In the genomic region with DNA sequence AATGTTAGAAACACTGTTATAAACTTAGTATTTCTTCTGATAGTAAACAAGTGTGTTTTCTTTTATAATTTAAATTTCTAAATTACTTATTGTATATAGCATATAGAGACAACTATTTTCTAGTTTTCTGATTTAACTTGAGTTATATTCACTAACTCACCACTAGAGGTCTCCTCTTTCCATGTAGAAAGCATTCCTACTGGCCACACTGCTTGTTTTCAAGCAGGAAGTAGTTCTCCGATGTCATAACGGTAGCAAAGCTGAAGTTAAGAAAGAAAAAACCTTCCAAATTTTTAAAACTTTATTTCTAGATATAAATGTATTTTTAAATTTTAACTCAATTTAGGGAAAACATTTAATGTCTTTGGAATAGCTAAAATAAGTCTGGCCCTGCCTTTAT, we compare ENCODE assay signal across 8 mouse cellular contexts. TPM values are rescaled to one million over a fixed set of nuclear protein-coding genes. Genes with fewer than 3 reads are reported as not detected.
DNase-seq lines count a peak whose midpoint lies in the region; ATAC-seq and TF ChIP-seq lines count a peak whose summit lies in the region.

No protein-coding gene starts in this region.

- no peak overlapping the region for H3K27ac ChIP-seq in kidney, postnatal 0 days
- no peak overlapping the region for H3K27ac ChIP-seq in forebrain, embryonic 16.5 days (ENCODE audit: low read length)

- whole genome bisulfite sequencing in kidney, postnatal 0 days: 1% methylated on average over 2 of the region's 2 CpGs
- 1% methylated on average over 2 of the region's 2 CpGs for WGBS in forebrain, embryonic 16.5 days

- no peaks in the 10 kb centered on the region for H3K4me1 ChIP-seq in kidney, postnatal 0 days (replicated peaks; ENCODE audit: insufficient read depth, low read length)
- H3K4me1 ChIP-seq in forebrain, embryonic 16.5 days (replicated peaks; ENCODE audit: control insufficient read depth, insufficient read depth, low read length): no peaks in the 10 kb centered on the region

- no peaks in the 10 kb centered on the region for H3K9me3 ChIP-seq in kidney, postnatal 0 days (replicated peaks; ENCODE audit: low read length)
- H3K9me3 ChIP-seq in forebrain, embryonic 16.5 days (ENCODE audit: control insufficient read depth, low read length): no peaks in the 10 kb centered on the region

- DNase-seq in kidney, postnatal 0 days (ENCODE audit: low spot score): peak; percentile 94
- no peak for DNase-seq in kidney, postnatal 25 days
- peak; percentile 29 for DNase-seq in Muller cell, postnatal 12 days (ENCODE audit: inconsistent ontology term)
- DNase-seq in right cerebral cortex, adult 18-20 months: no peak
- no peak for DNase-seq in gastrocnemius, postnatal 4 days (ENCODE audit: low spot score in 2 of 2)
- DNase-seq in layer of hippocampus, adult 11-12 months (ENCODE audit: low spot score): no peak

- H3K4me2 ChIP-seq in kidney, postnatal 0 days (ENCODE audit: low read length): no peak overlapping the region
- H3K4me2 ChIP-seq in forebrain, embryonic 16.5 days (ENCODE audit: low read length): no peak overlapping the region

- no peaks in the 10 kb centered on the region for H3K36me3 ChIP-seq in kidney, postnatal 0 days (ENCODE audit: insufficient read depth, low read length)
- no peaks in the 10 kb centered on the region for H3K36me3 ChIP-seq in forebrain, embryonic 16.5 days (ENCODE audit: control insufficient read depth, insufficient read depth)

- H3K9ac ChIP-seq in kidney, postnatal 0 days (ENCODE audit: low read depth, low read length): no peak overlapping the region
- H3K9ac ChIP-seq in forebrain, embryonic 16.5 days (replicated peaks; ENCODE audit: low read depth, low read length): no peak overlapping the region

- H3K4me3 ChIP-seq in kidney, postnatal 0 days (replicated peaks; ENCODE audit: low read depth, low read length): no peak overlapping the region
- no peak overlapping the region for H3K4me3 ChIP-seq in forebrain, embryonic 16.5 days (replicated peaks; ENCODE audit: low read length)

- peak; percentile 81 for TF ChIP-seq CTCF in kidney, postnatal 0 days (IDR thresholded peaks at IDR 0.05; ENCODE audit: low read depth)

- H3K27me3 ChIP-seq in kidney, postnatal 0 days (ENCODE audit: insufficient read depth, low read length): no peaks in the 10 kb centered on the region
- H3K27me3 ChIP-seq in forebrain, embryonic 16.5 days (replicated peaks; ENCODE audit: control insufficient read depth, insufficient read depth, low read length): no peaks in the 10 kb centered on the region

- no peak for ATAC-seq in kidney, postnatal 0 days (replicated peaks; ENCODE audit: low FRiP score, low read depth)
- ATAC-seq in forebrain, embryonic 16.5 days: peak; percentile 66; the same call in 1 of the 2 replicates
- ATAC-seq in megakaryocyte progenitor cell, adult 5-6 weeks (replicated peaks; ENCODE audit: poor library complexity): peak; percentile 98

RNA-seq across cellular contexts. Expression of gene Atp5s, which starts 8.8 kb away (rescaled TPM):
- polyA plus RNA-seq in kidney, postnatal 0 days (2015; fragmentation: Nextera tagmentation; extraction: Ambion mirVana): 29.5 and 32.9 TPM in 2 replicates
- 26.0 and 26.1 TPM in 2 replicates for polyA plus RNA-seq in forebrain, embryonic 16.5 days (2015; fragmentation: Nextera tagmentation; extraction: Ambion mirVana)
- total RNA-seq in megakaryocyte progenitor cell, adult 5-6 weeks (2015): 21.3 and 31.6 TPM in 2 replicates
- total RNA-seq in megakaryocyte progenitor cell, adult 5-6 weeks (2017): 8.9 and 15.1 TPM in 2 replicates
- 10 to 100 TPM; 10.6 to 11.0 TPM for total RNA-seq in gastrocnemius, postnatal 4 days (2021)

RNA-seq across cellular contexts. Expression of gene L2hgdh, which starts 8.8 kb away (rescaled TPM):
- polyA plus RNA-seq in kidney, postnatal 0 days (2015; fragmentation: Nextera tagmentation; extraction: Ambion mirVana): 20.0 and 21.1 TPM in 2 replicates
- polyA plus RNA-seq in forebrain, embryonic 16.5 days (2015; fragmentation: Nextera tagmentation; extraction: Ambion mirVana): 15.0 and 16.3 TPM in 2 replicates
- 13.6 and 21.3 TPM in 2 replicates for total RNA-seq in megakaryocyte progenitor cell, adult 5-6 weeks (2015)
- total RNA-seq in megakaryocyte progenitor cell, adult 5-6 weeks (2017): 33.9 and 35.8 TPM in 2 replicates
- total RNA-seq in gastrocnemius, postnatal 4 days (2021): 10 to 100 TPM; 38.1 to 38.9 TPM

RNA-seq across cellular contexts. Expression of gene Sos2, which starts 51.9 kb away (rescaled TPM):
- 7.1 and 8.4 TPM in 2 replicates for polyA plus RNA-seq in kidney, postnatal 0 days (2015; fragmentation: Nextera tagmentation; extraction: Ambion mirVana)
- 11.0 and 11.8 TPM in 2 replicates for polyA plus RNA-seq in forebrain, embryonic 16.5 days (2015; fragmentation: Nextera tagmentation; extraction: Ambion mirVana)
- total RNA-seq in megakaryocyte progenitor cell, adult 5-6 weeks (2015): 47.1 and 53.9 TPM in 2 replicates
- total RNA-seq in megakaryocyte progenitor cell, adult 5-6 weeks (2017): 25.5 and 35.5 TPM in 2 replicates
- total RNA-seq in gastrocnemius, postnatal 4 days (2021): 10 to 100 TPM; 37.5 to 42.9 TPM

RNA-seq across cellular contexts. Expression of gene Cdkl1, which starts 57.5 kb away (rescaled TPM):
- polyA plus RNA-seq in kidney, postnatal 0 days (2015; fragmentation: Nextera tagmentation; extraction: Ambion mirVana): 85.5 and 93.2 TPM in 2 replicates
- 4.9 and 6.9 TPM in 2 replicates for polyA plus RNA-seq in forebrain, embryonic 16.5 days (2015; fragmentation: Nextera tagmentation; extraction: Ambion mirVana)
- not detected in 2 replicates for total RNA-seq in megakaryocyte progenitor cell, adult 5-6 weeks (2015)
- not detected in 2 replicates for total RNA-seq in megakaryocyte progenitor cell, adult 5-6 weeks (2017)
- total RNA-seq in gastrocnemius, postnatal 4 days (2021): 1 to 10 TPM; 2.0 to 2.9 TPM

Comparison
In these comparisons a context has a peak if more than half of its experiments do, and no peak if none do; other contexts are left out.
1. DNase-seq: peak in kidney, postnatal 0 days (single experiment) and Muller cell, postnatal 12 days (single experiment); none in kidney, postnatal 25 days (0 of 2), right cerebral cortex, adult 18-20 months (single experiment), gastrocnemius, postnatal 4 days (0 of 2) and layer of hippocampus, adult 11-12 months (single experiment).